Mouse (Mus musculus) lung, adult 2 months (tissue): ENCODE data around the gene Pcdh7.

ENCODE experiments used
- CTCF ChIP-seq: fragments of 200-500 bp; IDR thresholded peaks from 2 replicates; pipeline ENCODE4 v1.5.1; 2011; ENCODE audit warnings: mild to moderate bottlenecking, low read length, control low read depth; ENCODE audit not compliant: insufficient read depth
- POLR2A ChIP-seq: fragments of 200-500 bp; IDR thresholded peaks from 2 replicates; pipeline ENCODE4 v1.6.1; 2011; ENCODE audit warnings: low read depth, mild to moderate bottlenecking, control low read depth, low read length, borderline replicate concordance; ENCODE audit errors: extremely low read depth

GRCm38 (mm10) chr5:57847500-57847899 lies 129.7 kb downstream of the Pcdh7 start:
- TF ChIP-seq CTCF: no peak
- TF ChIP-seq POLR2A: no peak
